Mouse (Mus musculus): ENCODE measurements at regions not wholly inside any gene's neighbourhood (a gene's known extent, or its start where the extent isn't known, plus 50 kb on each side); places are given as distances from the start of the nearest gene placed in this dataset.
"Not testable (repeated sequence)": the region's sequence is repeated elsewhere in the genome, so short reads cannot be mapped to it uniquely, and the experiment has no call there.

DNA sequence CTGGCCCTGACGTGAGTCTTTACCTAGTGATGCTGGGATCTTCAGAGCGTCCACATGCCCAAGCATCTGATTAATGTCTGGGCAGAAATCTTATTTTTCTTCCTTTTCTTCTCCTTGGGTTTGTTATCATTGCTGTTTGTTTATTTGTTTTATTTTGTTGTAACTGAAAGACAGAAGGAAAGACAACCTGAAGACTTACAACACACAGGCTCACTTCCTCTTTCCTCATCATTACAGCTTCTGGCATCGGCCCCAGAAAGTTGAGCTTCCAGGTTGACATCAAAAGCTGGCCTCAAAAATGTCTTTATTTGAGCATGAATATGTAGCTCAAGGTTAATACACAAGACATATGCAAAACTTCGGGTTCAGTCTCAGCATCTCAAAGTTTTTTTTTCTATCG lies 846.4 kb downstream of the Diaph3 start:
- not testable (repeated sequence) for TF ChIP-seq EP300 (IDR thresholded peaks at IDR 0.05; ENCODE audit: insufficient read depth, low read depth, low read length); CTCF (IDR thresholded peaks at IDR 0.05); POLR2A (IDR thresholded peaks at IDR 0.05; ENCODE audit: insufficient read depth, low read depth, low read length)

All from heart, adult 2 months (tissue).